Mouse (Mus musculus) myocyte (in vitro differentiated cells): ENCODE data around the gene Fgf12. TPM values are rescaled to one million over a fixed set of nuclear protein-coding genes. Genes with fewer than 3 reads are reported as not detected.

Experiments
- H3K27me3 ChIP-seq: one replicate; pipeline ENCODE4 v1.6.1; 2011; ENCODE audit not compliant: control insufficient read depth, insufficient read depth, insufficient read length
- H3K36me3 ChIP-seq: one replicate; pipeline ENCODE4 v1.6.1; 2011; ENCODE audit not compliant: control insufficient read depth, insufficient read depth
- H3K4me2 ChIP-seq: one replicate; pipeline ENCODE4 v1.6.1; 2011; ENCODE audit warnings: low read depth, control low read depth
- H3K4me3 ChIP-seq: one replicate; pipeline ENCODE4 v1.5.1; 2011; ENCODE audit warnings: mild to moderate bottlenecking, control low read depth, moderate library complexity
- H3K79me2 ChIP-seq: one replicate; pipeline ENCODE4 v1.6.1; 2011; ENCODE audit not compliant: control insufficient read depth, insufficient read depth
- H3ac ChIP-seq: one replicate; pipeline ENCODE4 v1.6.1; 2011; ENCODE audit not compliant: control insufficient read depth, insufficient read length
- CEBPB ChIP-seq: IDR thresholded peaks from 2 replicates; pipeline ENCODE4 v1.6.1; 2011; ENCODE audit warnings: mild to moderate bottlenecking, moderate library complexity; ENCODE audit not compliant: poor library complexity, insufficient read depth, severe bottlenecking
- E2F4 ChIP-seq: IDR thresholded peaks from one replicate; pipeline ENCODE4 v1.6.1; 2011; ENCODE audit warnings: mild to moderate bottlenecking, control low read depth, moderate library complexity; ENCODE audit not compliant: insufficient read depth
- MAX ChIP-seq: IDR thresholded peaks from one replicate; pipeline ENCODE4 v1.6.1; 2011; ENCODE audit warnings: low read depth, mild to moderate bottlenecking, control low read depth
- MYOD1 ChIP-seq, 3 experiments: IDR thresholded peaks; one replicate each; pipeline ENCODE4 v1.6.1; 2011; ENCODE audit warnings: control low read depth in 2 of 3, low read depth in 2 of 3, mild to moderate bottlenecking in 2 of 3, moderate library complexity in 1 of 3; ENCODE audit not compliant: insufficient read length in 2 of 3, control insufficient read depth in 1 of 3
- MYOG ChIP-seq, 3 experiments: IDR thresholded peaks; one replicate each; pipeline ENCODE4 v1.6.1; 2011; ENCODE audit warnings: control low read depth in 2 of 3, low read depth in 2 of 3, mild to moderate bottlenecking in 2 of 3; ENCODE audit not compliant: insufficient read length in 2 of 3, control insufficient read depth in 1 of 3, insufficient read depth in 1 of 3
- POLR2A ChIP-seq: IDR thresholded peaks from one replicate; pipeline ENCODE4 v1.6.1; 2011; ENCODE audit warnings: low read depth, mild to moderate bottlenecking, control low read depth, moderate library complexity; ENCODE audit not compliant: insufficient read length
- POLR2AphosphoS2 ChIP-seq: IDR thresholded peaks from one replicate; pipeline ENCODE4 v1.6.1; 2011; ENCODE audit warnings: low read depth, control low read depth; ENCODE audit not compliant: insufficient read length
- REST ChIP-seq: IDR thresholded peaks from one replicate; pipeline ENCODE4 v1.6.1; 2011; ENCODE audit warnings: mild to moderate bottlenecking, control low read depth, moderate library complexity; ENCODE audit not compliant: insufficient read depth, insufficient read length
- SRF ChIP-seq: IDR thresholded peaks from one replicate; pipeline ENCODE4 v1.6.1; 2011; ENCODE audit warnings: low read depth; ENCODE audit not compliant: control insufficient read depth, insufficient read length
- TCF12 ChIP-seq: IDR thresholded peaks from one replicate; pipeline ENCODE4 v1.6.1; 2011; ENCODE audit warnings: mild to moderate bottlenecking, control low read depth; ENCODE audit not compliant: poor library complexity, insufficient read depth, severe bottlenecking
- TCF3 ChIP-seq: IDR thresholded peaks from one replicate; pipeline ENCODE4 v1.6.1; 2011; ENCODE audit warnings: low read depth, control low read depth; ENCODE audit not compliant: insufficient read length
- USF1 ChIP-seq: IDR thresholded peaks from one replicate; pipeline ENCODE4 v1.6.1; 2011; ENCODE audit warnings: low read depth, mild to moderate bottlenecking, control low read depth, moderate library complexity
- polyA plus RNA-seq: library from polyadenylated mRNA; unstranded; fragments of >200 nt; fragmentation: generic; extraction: Trizol; gene quantifications from one replicate; pipeline ENCODE4 v1.2.1, GENCODE M21; 2012; ENCODE audit warnings: missing spikeins

Fgf12 gene
- polyA plus RNA-seq, 1 experiment, result not detected

DNA sequence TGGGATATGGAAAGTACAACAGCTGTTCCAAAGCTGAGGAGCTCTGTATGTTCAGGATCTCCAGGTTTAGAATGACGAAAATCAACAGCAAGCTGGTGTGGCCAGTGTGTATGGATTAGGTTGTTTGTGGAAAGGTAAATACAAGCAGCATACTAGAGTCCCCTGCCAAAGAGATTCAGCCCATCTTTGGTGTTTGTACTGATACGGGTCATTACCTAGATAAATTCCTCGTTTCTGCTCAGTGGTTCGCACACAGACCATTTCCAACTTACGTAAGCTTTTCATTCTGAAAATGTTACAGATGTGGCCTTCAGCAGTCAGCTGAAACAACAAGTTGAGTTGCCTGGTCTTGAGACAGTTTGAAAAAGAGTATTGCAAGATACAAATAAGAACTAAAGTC is 536.9 kb downstream of the Fgf12 start:
- Histone ChIP-seq H3ac (no peak overlapping the region), H3K36me3 (no peaks in the 10 kb centered on the region), H3K4me3 (no peak overlapping the region), H3K4me2 (no peak overlapping the region), H3K79me2 (no peaks in the 10 kb centered on the region), H3K27me3 (no peaks in the 10 kb centered on the region)
- TF ChIP-seq TCF3 (no peak), E2F4 (no peak), CEBPB (no peak), MYOG (IDR thresholded peaks at IDR 0.05; ENCODE audit: control insufficient read depth in 1 of 3, insufficient read depth in 1 of 3, insufficient read length in 2 of 3, low read depth in 2 of 3) (no peak), SRF (no peak), TCF12 (no peak), MAX (no peak), MYOD1 (IDR thresholded peaks at IDR 0.05; ENCODE audit: control insufficient read depth in 1 of 3, insufficient read length in 2 of 3, low read depth in 2 of 3) (no peak), REST (no peak), POLR2A (no peak), USF1 (no peak), POLR2AphosphoS2 (no peak)

DNA sequence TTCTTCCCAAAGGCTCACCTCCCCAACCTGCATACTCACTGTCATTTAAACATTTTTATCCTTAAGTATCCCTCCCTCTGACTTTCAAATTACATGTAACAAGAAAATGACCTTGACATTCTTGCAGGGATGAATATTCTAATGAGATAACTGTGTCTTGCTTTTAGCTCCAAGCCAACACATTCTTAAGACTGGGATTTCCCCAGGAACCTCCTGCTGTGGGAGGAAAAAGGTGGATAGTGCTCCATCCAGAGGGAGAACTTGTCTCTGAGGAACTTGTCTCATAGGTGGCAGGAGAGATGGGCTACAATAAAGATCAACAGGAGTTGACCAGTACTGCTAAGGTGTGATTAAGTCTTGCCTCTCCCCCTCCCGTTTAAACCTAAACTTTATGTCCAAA is 540.5 kb downstream of the Fgf12 start:
- H3K4me3 ChIP-seq, result no peak overlapping the region
- no peaks in the 10 kb centered on the region for H3K36me3 ChIP-seq
- H3K4me2 ChIP-seq, result no peak overlapping the region
- TF ChIP-seq POLR2AphosphoS2, result no peak
- TF ChIP-seq MYOG (IDR thresholded peaks at IDR 0.05; ENCODE audit: control insufficient read depth in 1 of 3, insufficient read depth in 1 of 3, insufficient read length in 2 of 3, low read depth in 2 of 3), result no peak
- TF ChIP-seq POLR2A, result no peak
- TF ChIP-seq TCF12, result no peak
- TF ChIP-seq CEBPB, result no peak
- no peak for TF ChIP-seq MYOD1 (IDR thresholded peaks at IDR 0.05; ENCODE audit: control insufficient read depth in 1 of 3, insufficient read length in 2 of 3, low read depth in 2 of 3)
- no peak for TF ChIP-seq MAX
- no peak for TF ChIP-seq SRF
- TF ChIP-seq E2F4, result no peak
- no peak for TF ChIP-seq USF1
- no peak overlapping the region for H3ac ChIP-seq
- no peaks in the 10 kb centered on the region for H3K79me2 ChIP-seq
- no peaks in the 10 kb centered on the region for H3K27me3 ChIP-seq

DNA sequence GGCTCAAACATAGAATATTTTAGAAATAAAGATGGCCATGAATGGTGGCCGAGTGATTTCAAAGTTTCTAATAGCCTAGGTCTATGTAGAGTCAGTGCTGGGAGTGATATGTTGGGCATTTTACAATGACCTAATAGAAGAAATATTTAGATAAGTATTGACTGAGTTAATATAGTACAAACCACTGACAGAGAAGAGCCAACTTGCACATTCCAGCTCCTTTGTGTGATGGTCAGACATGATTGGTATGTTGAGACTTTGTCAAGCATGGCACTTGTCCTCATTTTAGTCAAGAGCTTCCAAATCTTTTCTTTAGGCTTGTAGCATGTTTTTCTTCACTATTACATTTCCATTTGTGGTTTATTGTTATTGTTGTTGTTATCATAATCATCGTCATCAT is 596.4 kb downstream of the Fgf12 start:
- H3K4me3 ChIP-seq, result no peak overlapping the region
- H3ac ChIP-seq, result no peak overlapping the region
- H3K36me3 ChIP-seq, result no peaks in the 10 kb centered on the region
- no peak overlapping the region for H3K4me2 ChIP-seq
- H3K27me3 ChIP-seq, result no peaks in the 10 kb centered on the region
- no peaks in the 10 kb centered on the region for H3K79me2 ChIP-seq
- TF ChIP-seq SRF (no peak), USF1 (no peak), MAX (no peak), POLR2AphosphoS2 (no peak), E2F4 (no peak), CEBPB (no peak), MYOD1 (IDR thresholded peaks at IDR 0.05; ENCODE audit: control insufficient read depth in 1 of 3, insufficient read length in 2 of 3, low read depth in 2 of 3) (no peak), POLR2A (no peak), TCF3 (no peak), MYOG (IDR thresholded peaks at IDR 0.05; ENCODE audit: control insufficient read depth in 1 of 3, insufficient read depth in 1 of 3, insufficient read length in 2 of 3, low read depth in 2 of 3) (no peak), REST (no peak), TCF12 (no peak)

DNA sequence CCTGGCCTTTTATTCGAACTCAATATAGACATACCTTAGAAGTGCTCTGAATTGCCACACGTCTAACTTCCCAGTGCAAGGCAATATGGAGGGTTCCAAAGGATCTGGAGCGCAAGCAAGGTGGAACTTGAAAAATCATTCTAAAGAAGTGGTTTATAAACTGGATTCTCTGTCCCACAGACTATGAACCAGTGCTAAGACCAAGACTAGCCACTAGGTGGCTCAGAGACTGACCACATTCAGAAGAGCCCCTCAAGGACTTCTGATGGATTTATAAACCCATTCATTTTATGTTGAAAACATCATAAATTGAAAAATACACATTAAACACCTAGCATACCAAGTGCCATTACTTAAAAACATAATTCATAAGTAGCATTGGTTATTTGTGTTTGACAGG is 611.9 kb downstream of the Fgf12 start:
- Histone ChIP-seq H3ac (no peak overlapping the region), H3K79me2 (no peaks in the 10 kb centered on the region), H3K36me3 (no peaks in the 10 kb centered on the region), H3K27me3 (no peaks in the 10 kb centered on the region), H3K4me3 (no peak overlapping the region), H3K4me2 (no peak overlapping the region)
- TF ChIP-seq MAX (no peak), REST (no peak), POLR2AphosphoS2 (no peak), TCF12 (no peak), USF1 (no peak), MYOD1 (IDR thresholded peaks at IDR 0.05; ENCODE audit: control insufficient read depth in 1 of 3, insufficient read length in 2 of 3, low read depth in 2 of 3) (no peak), E2F4 (no peak), CEBPB (no peak), POLR2A (no peak), TCF3 (no peak), SRF (no peak), MYOG (IDR thresholded peaks at IDR 0.05; ENCODE audit: control insufficient read depth in 1 of 3, insufficient read depth in 1 of 3, insufficient read length in 2 of 3, low read depth in 2 of 3) (no peak)
